Mouse (Mus musculus): ENCODE measurements around the gene Dennd2d. TPM values are rescaled to one million over a fixed set of nuclear protein-coding genes. Genes with fewer than 3 reads are reported as not detected.

Dennd2d gene
- total RNA-seq, 2 experiments from 2014 or later: 0.18 to 0.31 TPM

GRCm38 (mm10) chr3:106496045-106496721 is 14.0 kb downstream of the Dennd2d start:
- DNase-seq: no peak

- DNase-seq: no peak
Observed at GRCm38 (mm10) chr3:106496996-106497395, 14.8 kb downstream of the Dennd2d start.

- DNase-seq: no peak
Observed at GRCm38 (mm10) chr3:106500510-106500909, 18.3 kb downstream of the Dennd2d start.

- DNase-seq: no peak
Observed at GRCm38 (mm10) chr3:106502892-106503291, 20.7 kb downstream of the Dennd2d start.

GRCm38 (mm10) chr3:106510669-106511068 is 28.5 kb downstream of the Dennd2d start:
- no peak for DNase-seq

- no peak for DNase-seq
Observed at GRCm38 (mm10) chr3:106515016-106515415, 32.8 kb downstream of the Dennd2d start.

GRCm38 (mm10) chr3:106522730-106523129 is 40.5 kb downstream of the Dennd2d start:
- DNase-seq: no peak

- no peak for DNase-seq
Observed at GRCm38 (mm10) chr3:106526411-106526810, 44.2 kb downstream of the Dennd2d start.

- DNase-seq: no peak
Observed at GRCm38 (mm10) chr3:106528032-106528431, 45.8 kb downstream of the Dennd2d start.

GRCm38 (mm10) chr3:106533277-106533676 is 51.1 kb downstream of the Dennd2d start:
- no peak for DNase-seq

GRCm38 (mm10) chr3:106544721-106545316 is 62.6 kb downstream of the Dennd2d start:
- DNase-seq: no peak

- DNase-seq: peak; percentile 88
Observed at GRCm38 (mm10) chr3:106547171-106547923, 65.1 kb downstream of the Dennd2d start, which contains the start of the genes Dram2 and Cept1. TSS of gene Dram2 (plus strand) at chr3:106547798. TSS of gene Cept1 (minus strand) at chr3:106547802.

- no peak for DNase-seq
Observed at GRCm38 (mm10) chr3:106547924-106548539, 65.8 kb downstream of the Dennd2d start.

- no peak for DNase-seq
Observed at GRCm38 (mm10) chr3:106548971-106549370, 66.8 kb downstream of the Dennd2d start.

Other genes with a start within 250 kb of the Dennd2d start
- not detected for gene Chil6, start 76.2 kb upstream of the Dennd2d start, total RNA-seq (2021)
- 10 to 100 TPM; 64.0 to 68.6 TPM for gene Dram2, start 65.4 kb downstream of the Dennd2d start, total RNA-seq (2021)
- 10 to 100 TPM; 18.8 to 23.6 TPM for gene Cept1, start 65.4 kb downstream of the Dennd2d start, total RNA-seq (2021)
- gene Lrif1, start 202.6 kb downstream of the Dennd2d start, total RNA-seq (2021): 1 to 10 TPM; 7.1 to 9.1 TPM

Data from gastrocnemius, postnatal 10 days (tissue).